Mouse (Mus musculus) hematopoietic stem cell, adult 5-6 weeks (primary cell): ENCODE measurements around the gene Ccnb1. TPM values are rescaled to one million over a fixed set of nuclear protein-coding genes. Genes with fewer than 3 reads are reported as not detected.
A peak's percentile ranks its signal among the peaks of the same experiment; 100 is the strongest.
"Not testable (repeated sequence)": the region's sequence is repeated elsewhere in the genome, so short reads cannot be mapped to it uniquely, and the experiment has no call there.

ENCODE experiments used
- ATAC-seq, 2 experiments: fragments of 125-278 bp in 1 of 2; replicated peaks in 1 of 2; 2 replicates each; pipeline ENCODE4 v1.8.0; 2016 to 2017; ENCODE audit warnings: inconsistent platforms in 2 of 2, mild to moderate bottlenecking in 2 of 2, moderate number of reproducible peaks in 2 of 2, low read depth in 1 of 2, moderate TSS enrichment in 1 of 2; ENCODE audit not compliant: low FRiP score in 2 of 2, poor library complexity in 2 of 2, severe bottlenecking in 2 of 2, insufficient read depth in 1 of 2, low TSS enrichment in 1 of 2
- total RNA-seq: library from RNA; stranded (forward); fragments of 172-1452, 232-1000 nt; gene quantifications from 2 replicates; pipeline ENCODE4 v1.2.3, GENCODE M21; 2017

Ccnb1 gene
- total RNA-seq, result 91.3 and 108 TPM in 2 replicates

GRCm38 (mm10) chr13:100786414-100786867 lies at the start of gene Ccnb1:
Gene Ccnb1, minus strand, starts transcription at chr13:100786570.
- ATAC-seq, result peak; percentile 93 to 98

- ATAC-seq, result no peak
Measured at GRCm38 (mm10) chr13:100834777-100835176, 48.4 kb upstream of the Ccnb1 start.

- peak in 1 of 2 experiments; percentile 8; a peak in 2 of 4 replicates for ATAC-seq
Measured at GRCm38 (mm10) chr13:100833640-100834002, 47.3 kb upstream of the Ccnb1 start.

- peak; percentile 96 to 98 for ATAC-seq
Measured at GRCm38 (mm10) chr13:100832741-100833639, 46.6 kb upstream of the Ccnb1 start, which contains the start of gene Slc30a5. Gene Slc30a5, minus strand, starts transcription at chr13:100833427.

- ATAC-seq, result no peak; a peak in 1 of 4 replicates
Measured at GRCm38 (mm10) chr13:100832188-100832587, 45.8 kb upstream of the Ccnb1 start.

GRCm38 (mm10) chr13:100831123-100831522 lies 44.8 kb upstream of the Ccnb1 start:
- ATAC-seq, result no peak

- ATAC-seq, result no peak
Measured at GRCm38 (mm10) chr13:100825627-100826410, 39.4 kb upstream of the Ccnb1 start.

GRCm38 (mm10) chr13:100824916-100825315 lies 38.5 kb upstream of the Ccnb1 start:
- ATAC-seq, result no peak

- ATAC-seq, result no peak
Measured at GRCm38 (mm10) chr13:100824306-100824705, 37.9 kb upstream of the Ccnb1 start.

GRCm38 (mm10) chr13:100823863-100824262 lies 37.5 kb upstream of the Ccnb1 start:
- no peak for ATAC-seq

GRCm38 (mm10) chr13:100814451-100814850 lies 28.1 kb upstream of the Ccnb1 start:
- no peak for ATAC-seq

GRCm38 (mm10) chr13:100805776-100806175 lies 19.4 kb upstream of the Ccnb1 start:
- ATAC-seq, result no peak

- no peak for ATAC-seq
Measured at GRCm38 (mm10) chr13:100797171-100797570, 10.8 kb upstream of the Ccnb1 start.

GRCm38 (mm10) chr13:100789083-100789482 lies 2.7 kb upstream of the Ccnb1 start:
- no peak for ATAC-seq

GRCm38 (mm10) chr13:100788057-100788456 lies 1.7 kb upstream of the Ccnb1 start:
- not testable (repeated sequence) for ATAC-seq

- no peak for ATAC-seq
Measured at GRCm38 (mm10) chr13:100787316-100788010, 1.1 kb upstream of the Ccnb1 start.

GRCm38 (mm10) chr13:100785806-100786413 lies 460 bp downstream of the Ccnb1 start:
- peak; percentile 23 to 47; a peak in 2 of 4 replicates for ATAC-seq
